Mouse (Mus musculus): ENCODE measurements around the gene BC025920. TPM values are rescaled to one million over a fixed set of nuclear protein-coding genes. Genes with fewer than 3 reads are reported as not detected.

Gene BC025920
- total RNA-seq, 4 experiments from 2014 or later: 2.8 to 3.8 (median 3.0) TPM

- peak; percentile 43 to 73 for DNase-seq (ENCODE audit: low spot score in 2 of 2)
Observed at GRCm38 (mm10) chr10:81572975-81573374, 33.1 kb upstream of the BC025920 start.

- DNase-seq (ENCODE audit: low spot score in 2 of 2): no peak
Observed at GRCm38 (mm10) chr10:81574081-81575056, 31.7 kb upstream of the BC025920 start, which contains the start of gene Tle2. TSS of gene Tle2 (plus strand) at chr10:81574561.

GRCm38 (mm10) chr10:81575208-81575631 lies 30.9 kb upstream of the BC025920 start:
- DNase-seq (ENCODE audit: low spot score in 2 of 2): no peak

GRCm38 (mm10) chr10:81575695-81576094 lies 30.4 kb upstream of the BC025920 start:
- DNase-seq (ENCODE audit: low spot score in 2 of 2): no peak

- no peak for DNase-seq (ENCODE audit: low spot score in 2 of 2)
Observed at GRCm38 (mm10) chr10:81579967-81580366, 26.1 kb upstream of the BC025920 start.

- no peak for DNase-seq (ENCODE audit: low spot score in 2 of 2)
Observed at GRCm38 (mm10) chr10:81580441-81581070, 25.5 kb upstream of the BC025920 start.

- DNase-seq (ENCODE audit: low spot score in 2 of 2): no peak
Observed at GRCm38 (mm10) chr10:81583347-81583746, 22.7 kb upstream of the BC025920 start.

- DNase-seq (ENCODE audit: low spot score in 2 of 2): no peak
Observed at GRCm38 (mm10) chr10:81588739-81589138, 17.3 kb upstream of the BC025920 start.

GRCm38 (mm10) chr10:81591846-81592245 lies 14.2 kb upstream of the BC025920 start:
- DNase-seq (ENCODE audit: low spot score in 2 of 2): no peak

- no peak for DNase-seq (ENCODE audit: low spot score in 2 of 2)
Observed at GRCm38 (mm10) chr10:81592631-81593030, 13.4 kb upstream of the BC025920 start.

- no peak for DNase-seq (ENCODE audit: low spot score in 2 of 2)
Observed at GRCm38 (mm10) chr10:81593223-81593622, 12.8 kb upstream of the BC025920 start.

- DNase-seq (ENCODE audit: low spot score in 2 of 2): no peak
Observed at GRCm38 (mm10) chr10:81593935-81594334, 12.1 kb upstream of the BC025920 start.

- no peak for DNase-seq (ENCODE audit: low spot score in 2 of 2)
Observed at GRCm38 (mm10) chr10:81595599-81595998, 10.5 kb upstream of the BC025920 start.

GRCm38 (mm10) chr10:81596611-81597010 lies 9.5 kb upstream of the BC025920 start:
- peak in 1 of 2 experiments; percentile 60 for DNase-seq (ENCODE audit: low spot score in 2 of 2)

GRCm38 (mm10) chr10:81597137-81597950 lies 8.7 kb upstream of the BC025920 start:
- peak in 1 of 2 experiments; percentile 42 for DNase-seq (ENCODE audit: low spot score in 2 of 2)

GRCm38 (mm10) chr10:81598342-81598741 lies 7.7 kb upstream of the BC025920 start:
- DNase-seq (ENCODE audit: low spot score in 2 of 2): no peak

- DNase-seq (ENCODE audit: low spot score in 2 of 2): no peak
Observed at GRCm38 (mm10) chr10:81598871-81599270, 7.2 kb upstream of the BC025920 start.

GRCm38 (mm10) chr10:81599630-81600029 lies 6.4 kb upstream of the BC025920 start:
- DNase-seq (ENCODE audit: low spot score in 2 of 2): no peak

GRCm38 (mm10) chr10:81600096-81600495 lies 6.0 kb upstream of the BC025920 start:
- DNase-seq (ENCODE audit: low spot score in 2 of 2): no peak

- DNase-seq (ENCODE audit: low spot score in 2 of 2): peak; percentile 95
Observed at GRCm38 (mm10) chr10:81600738-81601203, 5.3 kb upstream of the BC025920 start, which contains the start of gene Tle6. TSS of gene Tle6 (minus strand) at chr10:81601073.

GRCm38 (mm10) chr10:81601396-81601905 lies 4.6 kb upstream of the BC025920 start:
- DNase-seq (ENCODE audit: low spot score in 2 of 2): no peak
